Mouse (Mus musculus): ENCODE data around the gene Enc1. TPM values are rescaled to one million over a fixed set of nuclear protein-coding genes. Genes with fewer than 3 reads are reported as not detected.

The Enc1 gene
- polyA plus RNA-seq, 1 experiment from 2014 or later = 94.5 TPM

DNA sequence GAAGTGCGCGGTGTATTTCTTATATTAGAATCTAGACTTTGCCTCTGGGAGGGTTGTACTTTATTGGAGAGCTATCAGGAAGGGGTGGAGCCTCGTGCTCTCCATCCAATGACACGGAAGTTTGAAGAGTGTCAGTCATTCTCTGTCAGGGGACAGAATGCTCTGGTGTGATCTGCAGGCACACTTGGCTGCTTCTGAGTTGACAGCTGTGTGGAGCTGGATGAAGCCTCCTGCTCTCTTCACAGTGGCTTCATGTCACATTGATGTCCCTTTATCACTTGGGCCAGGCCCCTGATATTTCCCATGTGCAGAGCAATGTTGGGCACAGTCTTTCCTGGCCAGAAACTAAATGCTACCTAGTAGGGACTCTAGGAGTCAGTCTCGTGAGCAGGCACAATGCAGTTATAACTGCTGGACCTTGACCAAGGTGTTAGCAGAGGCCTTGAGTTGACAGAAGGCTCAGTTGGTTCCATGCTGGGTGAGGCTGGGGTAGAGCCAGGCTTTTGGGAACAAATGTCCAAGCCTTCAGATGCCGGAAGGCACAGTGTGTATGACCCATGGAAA, 12.6 kb downstream of the Enc1 start:
- H3K9me3 ChIP-seq (ENCODE audit: control insufficient read depth, low read length) = no peaks in the 10 kb centered on the region
- H3K36me3 ChIP-seq (ENCODE audit: control insufficient read depth, insufficient read depth, low read length) = peaks cover 25% of the 10 kb centered on the region; the same call in 1 of the 2 replicates
- H3K4me1 ChIP-seq (ENCODE audit: control insufficient read depth, insufficient read depth, low read length) = peaks cover 36% of the 10 kb centered on the region
- H3K4me3 ChIP-seq (ENCODE audit: low read depth, low read length) = no peak overlapping the region
- ATAC-seq (ENCODE audit: low read depth) = no peak
- no peak overlapping the region for H3K9ac ChIP-seq (replicated peaks; ENCODE audit: low read depth, low read length)
- H3K4me2 ChIP-seq (ENCODE audit: low read depth, low read length) = no peak overlapping the region
- H3K27me3 ChIP-seq (ENCODE audit: control insufficient read depth, insufficient read depth, low read length) = no peaks in the 10 kb centered on the region
- WGBS = 60% methylated on average over 6 of the region's 6 CpGs
- H3K27ac ChIP-seq (ENCODE audit: low read depth, low read length) = no peak overlapping the region

DNA sequence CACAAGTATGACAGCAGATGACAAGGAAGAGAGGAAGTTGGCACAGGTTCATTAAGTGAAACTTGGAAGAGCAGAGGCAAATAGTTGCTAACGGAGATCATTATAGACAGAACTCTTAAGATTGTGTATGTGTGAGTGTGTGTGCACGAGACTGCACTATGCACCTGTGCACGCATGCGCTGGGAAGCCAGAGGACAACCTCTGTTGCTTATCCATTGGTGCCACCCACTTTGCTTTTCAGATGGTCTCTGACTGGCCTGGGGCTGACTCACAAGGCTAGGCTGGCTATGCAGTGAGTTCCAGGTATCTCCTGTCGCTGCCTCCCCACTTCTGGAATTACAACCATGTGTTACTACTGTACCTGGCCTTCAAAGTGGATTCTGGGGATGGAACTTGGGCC, 13.1 kb downstream of the Enc1 start:
- Histone ChIP-seq H3K27me3 (ENCODE audit: control insufficient read depth, insufficient read depth, low read length) (no peaks in the 10 kb centered on the region), H3K4me1 (ENCODE audit: control insufficient read depth, insufficient read depth, low read length) (peaks cover 32% of the 10 kb centered on the region), H3K9me3 (ENCODE audit: control insufficient read depth, low read length) (no peaks in the 10 kb centered on the region), H3K9ac (replicated peaks; ENCODE audit: low read depth, low read length) (no peak overlapping the region), H3K4me2 (ENCODE audit: low read depth, low read length) (no peak overlapping the region), H3K36me3 (ENCODE audit: control insufficient read depth, insufficient read depth, low read length) (peaks cover 21% of the 10 kb centered on the region; the same call in 1 of the 2 replicates), H3K4me3 (ENCODE audit: low read depth, low read length) (no peak overlapping the region), H3K27ac (ENCODE audit: low read depth, low read length) (no peak overlapping the region)
- no peak for ATAC-seq (ENCODE audit: low read depth)
- 95% methylated on average over 5 of the region's 5 CpGs for WGBS

DNA sequence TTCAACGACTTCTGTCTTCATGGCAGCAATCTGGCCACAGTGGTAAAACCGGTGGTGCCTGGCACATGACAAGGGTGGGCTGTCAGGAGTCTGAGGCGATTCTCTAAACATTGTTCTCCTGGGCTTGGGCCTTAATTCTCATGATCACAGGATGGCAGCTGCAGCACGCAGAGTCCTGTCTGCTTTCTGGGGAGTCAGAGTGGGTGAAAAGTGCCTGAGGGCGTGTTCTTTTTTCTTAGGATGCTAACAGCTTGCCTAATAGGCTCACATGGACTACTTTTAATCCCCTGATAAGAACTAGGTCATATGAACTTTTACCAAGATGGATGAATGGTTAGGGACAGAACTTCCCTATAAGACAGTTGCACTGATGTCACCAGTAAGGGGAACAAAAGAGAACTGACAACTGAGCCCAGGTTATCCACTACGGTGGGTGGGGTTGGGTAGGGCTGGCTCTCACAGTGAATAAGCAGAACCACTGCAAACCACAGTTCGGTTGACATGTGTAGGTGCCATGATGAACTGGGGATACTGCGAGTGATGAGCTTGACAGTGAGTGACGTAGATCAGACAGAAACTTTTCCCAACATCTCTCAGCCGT, 13.8 kb downstream of the Enc1 start:
- Histone ChIP-seq H3K4me3 (ENCODE audit: low read depth, low read length) (no peak overlapping the region), H3K27ac (ENCODE audit: low read depth, low read length) (no peak overlapping the region; the same call in 1 of the 2 replicates), H3K36me3 (ENCODE audit: control insufficient read depth, insufficient read depth, low read length) (peaks cover 21% of the 10 kb centered on the region; the same call in 1 of the 2 replicates), H3K9me3 (ENCODE audit: control insufficient read depth, low read length) (no peaks in the 10 kb centered on the region), H3K4me1 (ENCODE audit: control insufficient read depth, insufficient read depth, low read length) (peaks cover 26% of the 10 kb centered on the region), H3K4me2 (ENCODE audit: low read depth, low read length) (no peak overlapping the region), H3K27me3 (ENCODE audit: control insufficient read depth, insufficient read depth, low read length) (no peaks in the 10 kb centered on the region), H3K9ac (replicated peaks; ENCODE audit: low read depth, low read length) (no peak overlapping the region)
- no peak for ATAC-seq (ENCODE audit: low read depth)
- WGBS = 73% methylated on average over 10 of the region's 10 CpGs

DNA sequence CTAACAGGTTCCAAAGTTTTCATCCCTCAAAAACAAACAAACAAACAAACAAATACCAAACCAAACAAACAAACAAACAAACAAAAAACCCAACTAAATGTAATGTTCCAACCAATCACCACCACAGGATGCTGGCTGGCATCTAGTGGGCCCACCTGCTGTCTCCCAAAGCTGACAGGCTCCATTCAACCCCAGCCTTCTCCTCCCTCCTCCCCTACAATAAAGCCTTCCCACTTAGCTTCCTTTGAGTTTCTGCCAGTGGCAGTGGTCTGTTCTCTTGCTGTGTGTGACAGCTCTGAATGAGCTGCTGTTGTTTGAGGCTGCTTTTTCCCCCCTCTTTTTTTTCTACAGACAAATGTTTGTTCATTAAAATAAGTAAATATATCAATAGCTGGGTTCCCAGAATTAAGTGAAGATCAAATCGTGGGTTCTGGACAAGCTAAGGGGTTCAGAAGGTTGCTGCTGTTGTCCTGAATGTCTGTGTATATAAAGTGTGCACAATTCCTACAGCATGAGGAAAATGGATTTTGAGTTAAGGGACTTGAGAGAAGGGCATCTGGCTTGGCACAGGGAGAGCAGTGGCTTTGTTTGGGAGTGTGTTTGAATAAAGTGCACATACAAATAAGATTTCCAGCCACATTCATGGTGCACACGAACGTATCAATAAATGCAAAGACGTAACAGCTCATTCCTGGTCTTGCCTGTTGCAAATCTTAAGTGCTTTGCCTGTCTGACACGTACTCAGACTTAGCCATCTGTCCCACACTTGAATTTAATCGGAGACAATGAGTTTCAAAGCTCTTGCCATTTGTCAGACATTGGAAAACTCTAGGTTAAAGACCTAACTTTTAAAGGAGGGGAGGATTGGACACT, 15.3 kb downstream of the Enc1 start:
- Histone ChIP-seq H3K4me2 (ENCODE audit: low read depth, low read length) (no peak overlapping the region), H3K4me1 (ENCODE audit: control insufficient read depth, insufficient read depth, low read length) (peaks cover 18% of the 10 kb centered on the region), H3K36me3 (ENCODE audit: control insufficient read depth, insufficient read depth, low read length) (peaks cover 15% of the 10 kb centered on the region; the same call in 1 of the 2 replicates), H3K27me3 (ENCODE audit: control insufficient read depth, insufficient read depth, low read length) (no peaks in the 10 kb centered on the region), H3K27ac (ENCODE audit: low read depth, low read length) (no peak overlapping the region), H3K9ac (replicated peaks; ENCODE audit: low read depth, low read length) (no peak overlapping the region), H3K9me3 (ENCODE audit: control insufficient read depth, low read length) (no peaks in the 10 kb centered on the region), H3K4me3 (ENCODE audit: low read depth, low read length) (no peak overlapping the region)
- ATAC-seq (ENCODE audit: low read depth) = no peak; the same call in 1 of the 2 replicates
- 17% methylated on average over 6 of the region's 6 CpGs for WGBS

DNA sequence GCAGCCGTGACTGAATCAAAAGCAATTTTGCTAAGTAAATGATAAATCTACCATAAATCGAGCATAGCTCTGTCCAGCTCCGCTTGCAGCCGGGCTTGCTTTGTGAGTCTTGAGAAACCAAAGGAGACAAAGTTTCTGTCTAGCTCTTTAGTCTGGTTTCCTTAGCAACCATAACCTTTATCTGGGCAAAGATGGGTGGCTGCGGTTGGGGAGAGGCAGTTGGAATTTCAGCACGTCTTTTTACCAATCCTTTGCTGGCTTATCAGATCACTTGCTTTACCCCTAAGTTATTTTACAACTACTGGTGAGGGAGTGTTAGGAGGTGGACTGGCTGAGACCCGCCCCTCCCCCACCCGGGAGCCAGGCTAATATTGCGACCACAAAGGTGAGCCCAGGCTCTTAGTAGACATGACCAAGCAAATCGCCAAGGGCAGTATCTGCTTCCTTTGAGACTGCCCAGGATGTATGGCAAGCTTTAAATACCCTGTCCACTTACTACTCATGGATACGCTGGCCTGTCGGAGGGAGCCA, 16.0 kb downstream of the Enc1 start:
- Histone ChIP-seq H3K9me3 (ENCODE audit: control insufficient read depth, low read length) (no peaks in the 10 kb centered on the region), H3K4me1 (ENCODE audit: control insufficient read depth, insufficient read depth, low read length) (peaks cover 13% of the 10 kb centered on the region), H3K36me3 (ENCODE audit: control insufficient read depth, insufficient read depth, low read length) (peaks cover 9% of the 10 kb centered on the region; the same call in 1 of the 2 replicates), H3K27me3 (ENCODE audit: control insufficient read depth, insufficient read depth, low read length) (no peaks in the 10 kb centered on the region), H3K4me3 (ENCODE audit: low read depth, low read length) (no peak overlapping the region), H3K4me2 (ENCODE audit: low read depth, low read length) (no peak overlapping the region), H3K9ac (replicated peaks; ENCODE audit: low read depth, low read length) (no peak overlapping the region), H3K27ac (ENCODE audit: low read depth, low read length) (no peak overlapping the region)
- WGBS = 34% methylated on average over 12 of the region's 12 CpGs
- ATAC-seq (ENCODE audit: low read depth) = no peak

DNA sequence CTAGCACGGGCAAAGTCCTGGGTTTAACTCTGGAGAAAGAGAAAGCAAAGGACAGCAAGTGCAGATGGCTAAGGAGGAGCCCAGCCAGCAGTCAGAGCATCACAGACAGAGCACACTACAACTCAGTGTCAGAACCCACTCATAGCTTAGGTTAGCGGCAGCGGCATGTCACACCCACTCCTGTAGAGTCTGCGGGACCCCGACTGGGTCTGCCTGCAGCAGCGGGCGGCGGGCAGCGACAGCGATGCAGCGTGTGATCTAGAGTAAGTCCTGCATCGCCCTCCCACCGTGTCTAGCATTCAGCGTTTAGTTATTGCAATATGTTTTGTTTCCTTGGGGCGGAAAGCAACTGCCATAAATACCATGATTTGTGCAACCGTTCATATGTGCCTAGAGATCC, 18.4 kb downstream of the Enc1 start:
- no peaks in the 10 kb centered on the region for H3K9me3 ChIP-seq (ENCODE audit: control insufficient read depth, low read length)
- H3K27me3 ChIP-seq (ENCODE audit: control insufficient read depth, insufficient read depth, low read length) = no peaks in the 10 kb centered on the region
- no peak overlapping the region for H3K27ac ChIP-seq (ENCODE audit: low read depth, low read length)
- H3K36me3 ChIP-seq (ENCODE audit: control insufficient read depth, insufficient read depth, low read length) = no peaks in the 10 kb centered on the region
- ATAC-seq (ENCODE audit: low read depth) = no peak
- WGBS = 61% methylated on average over 16 of the region's 16 CpGs
- no peak overlapping the region for H3K9ac ChIP-seq (replicated peaks; ENCODE audit: low read depth, low read length)
- H3K4me1 ChIP-seq (ENCODE audit: control insufficient read depth, insufficient read depth, low read length) = peaks cover 16% of the 10 kb centered on the region; the same call in 1 of the 2 replicates
- no peak overlapping the region for H3K4me3 ChIP-seq (ENCODE audit: low read depth, low read length)
- no peak overlapping the region for H3K4me2 ChIP-seq (ENCODE audit: low read depth, low read length)

DNA sequence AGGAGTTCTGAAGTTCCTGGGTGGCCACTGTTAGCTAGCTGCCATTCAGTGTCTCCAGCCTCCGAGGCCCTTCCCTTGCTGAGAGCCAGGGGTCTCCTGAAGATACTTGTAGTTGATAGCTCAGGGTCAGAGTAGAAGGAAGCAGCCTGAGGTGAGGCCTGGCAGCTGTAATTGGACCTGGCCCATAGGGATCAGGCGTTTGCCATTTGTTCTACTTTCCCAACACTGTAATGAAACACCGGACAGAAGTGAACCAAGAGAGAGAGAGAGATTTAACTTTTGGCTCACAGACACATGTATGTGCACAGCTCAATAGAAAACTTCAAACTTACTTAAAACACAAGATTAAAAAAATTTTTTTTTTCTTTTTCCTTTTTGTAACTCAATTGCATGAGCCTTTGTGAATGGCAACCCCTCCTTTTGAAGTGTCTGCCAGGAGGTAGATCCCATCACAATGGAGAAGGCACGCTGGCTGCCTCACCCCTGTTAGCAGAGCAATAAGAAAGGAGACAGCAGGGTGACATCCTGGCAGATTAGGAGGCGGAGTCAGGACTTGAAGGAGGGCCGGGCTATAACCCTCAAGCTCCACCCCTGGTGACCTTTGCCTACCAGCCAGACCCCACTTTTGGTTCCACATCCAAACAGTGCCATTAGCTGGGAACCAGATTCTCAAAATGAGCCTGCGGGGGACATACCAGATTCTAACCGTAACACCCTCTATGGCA, 19.7 kb downstream of the Enc1 start:
- Histone ChIP-seq H3K9ac (replicated peaks; ENCODE audit: low read depth, low read length) (no peak overlapping the region), H3K9me3 (ENCODE audit: control insufficient read depth, low read length) (no peaks in the 10 kb centered on the region), H3K4me2 (ENCODE audit: low read depth, low read length) (no peak overlapping the region), H3K36me3 (ENCODE audit: control insufficient read depth, insufficient read depth, low read length) (no peaks in the 10 kb centered on the region), H3K4me3 (ENCODE audit: low read depth, low read length) (no peak overlapping the region), H3K4me1 (ENCODE audit: control insufficient read depth, insufficient read depth, low read length) (peaks cover 16% of the 10 kb centered on the region; the same call in 1 of the 2 replicates), H3K27ac (ENCODE audit: low read depth, low read length) (no peak overlapping the region), H3K27me3 (ENCODE audit: control insufficient read depth, insufficient read depth, low read length) (no peaks in the 10 kb centered on the region)
- WGBS = 18% methylated on average over 8 of the region's 8 CpGs
- ATAC-seq (ENCODE audit: low read depth) = no peak

DNA sequence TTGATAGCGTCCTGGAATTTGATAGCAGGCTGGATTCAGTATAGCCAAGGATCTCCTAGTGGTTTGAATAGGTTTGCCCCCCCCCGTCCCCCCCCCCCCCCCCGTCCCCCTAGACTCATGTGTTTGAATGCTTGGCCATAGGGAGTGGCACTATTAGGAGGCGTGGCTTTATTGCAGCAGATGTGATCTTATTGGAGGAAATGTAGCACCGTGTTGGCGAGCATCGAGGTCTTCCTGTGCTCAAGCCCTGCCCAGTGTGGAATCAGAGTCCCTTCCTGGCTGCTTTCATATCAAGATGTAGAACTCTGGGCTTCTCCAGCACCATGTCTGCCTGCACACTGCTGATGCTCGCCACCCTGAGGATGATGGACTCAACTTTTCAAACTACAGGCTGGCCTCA, 20.6 kb downstream of the Enc1 start:
- Histone ChIP-seq H3K4me1 (ENCODE audit: control insufficient read depth, insufficient read depth, low read length) (peaks cover 16% of the 10 kb centered on the region; the same call in 1 of the 2 replicates), H3K27ac (ENCODE audit: low read depth, low read length) (no peak overlapping the region), H3K9ac (replicated peaks; ENCODE audit: low read depth, low read length) (no peak overlapping the region), H3K4me3 (ENCODE audit: low read depth, low read length) (no peak overlapping the region), H3K4me2 (ENCODE audit: low read depth, low read length) (no peak overlapping the region), H3K27me3 (ENCODE audit: control insufficient read depth, insufficient read depth, low read length) (no peaks in the 10 kb centered on the region), H3K9me3 (ENCODE audit: control insufficient read depth, low read length) (no peaks in the 10 kb centered on the region), H3K36me3 (ENCODE audit: control insufficient read depth, insufficient read depth, low read length) (no peaks in the 10 kb centered on the region)
- no peak for ATAC-seq (ENCODE audit: low read depth)
- 53% methylated on average over 7 of the region's 8 CpGs for WGBS

Data from neural tube, embryonic 14.5 days (tissue).